Mouse (Mus musculus) limb, embryonic 15.5 days (tissue): ENCODE data around the gene Ppp4c. TPM values are rescaled to one million over a fixed set of nuclear protein-coding genes. Genes with fewer than 3 reads are reported as not detected.
A peak's percentile ranks its signal among the peaks of the same experiment; 100 is the strongest.

Experiments used
- ATAC-seq: fragments of 200-750 bp; cut with Nextera tagmentation; 2 replicates; pipeline ENCODE4 v1.8.0; 2017; ENCODE audit warnings: low read depth, moderate TSS enrichment; ENCODE audit not compliant: insufficient number of reproducible peaks, low FRiP score, low TSS enrichment
- H3K27ac ChIP-seq: fragments of 300-500 bp; sonication (generic); 2 replicates; pipeline ENCODE4 v1.5.1; 2015; ENCODE audit warnings: moderate library complexity, mild to moderate bottlenecking, inconsistent platforms
- H3K27me3 ChIP-seq: fragments of 300-500 bp; sonication (generic); 2 replicates; pipeline ENCODE4 v1.6.1; 2015; ENCODE audit warnings: inconsistent platforms
- H3K36me3 ChIP-seq: fragments of 300-500 bp; sonication (generic); 2 replicates; pipeline ENCODE4 v1.6.1; 2015; ENCODE audit warnings: inconsistent platforms
- H3K4me1 ChIP-seq: fragments of 300-500 bp; sonication (generic); 2 replicates; pipeline ENCODE4 v1.6.1; 2015; ENCODE audit warnings: inconsistent platforms
- H3K4me2 ChIP-seq: fragments of 300-500 bp; sonication (generic); 2 replicates; pipeline ENCODE4 v1.6.1; 2015; ENCODE audit warnings: mild to moderate bottlenecking, inconsistent platforms
- H3K4me3 ChIP-seq: fragments of 300-500 bp; sonication (generic); 2 replicates; pipeline ENCODE4 v1.5.1; 2015; ENCODE audit warnings: mild to moderate bottlenecking, inconsistent platforms
- H3K9ac ChIP-seq: fragments of 300-500 bp; sonication (generic); 2 replicates; pipeline ENCODE4 v1.6.1; 2015; ENCODE audit warnings: inconsistent platforms
- H3K9me3 ChIP-seq: fragments of 300-500 bp; sonication (generic); 2 replicates; pipeline ENCODE4 v1.6.1; 2016; ENCODE audit warnings: inconsistent platforms
- WGBS: fragments of 180-500 bp; shearing (Covaris S2); methylation state at CpG from one replicate; pipeline ENCODE4 v1.1.7; 2015; 5-methylcytosine and 5-hydroxymethylcytosine counted together
- polyA plus RNA-seq: library from polyadenylated mRNA; unstranded; fragments of >200 nt; fragmentation: Nextera tagmentation; extraction: Ambion mirVana; gene quantifications from 2 replicates; pipeline ENCODE4 v1.2.1, GENCODE M21; 2015

Gene Ppp4c
- polyA plus RNA-seq, 1 experiment from 2014 or later, result 227 TPM

DNA sequence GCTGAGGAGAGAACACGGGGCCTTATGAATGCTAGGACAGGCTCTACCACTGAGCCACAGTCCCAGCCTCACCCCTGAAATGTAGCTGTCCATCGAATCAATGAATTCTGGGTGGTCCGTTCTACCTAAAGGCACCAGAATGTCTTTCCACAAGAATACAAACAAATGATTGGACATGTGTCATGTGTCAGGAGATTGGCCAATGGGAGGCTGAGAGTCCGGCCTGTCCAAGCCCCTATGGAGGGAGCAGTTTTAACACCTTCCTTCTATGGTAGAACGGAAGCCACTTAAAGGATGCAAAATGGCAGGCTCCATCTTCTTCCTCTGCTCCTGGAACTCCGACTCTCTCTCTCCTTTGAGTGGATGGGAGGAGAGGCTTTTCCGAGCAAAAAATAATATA lies 25.3 kb upstream of the Ppp4c start:
- H3K4me3 ChIP-seq, result no peak overlapping the region
- H3K9ac ChIP-seq, result no peak overlapping the region
- ATAC-seq, result no peak
- no peaks in the 10 kb centered on the region for H3K4me1 ChIP-seq
- no peaks in the 10 kb centered on the region for H3K36me3 ChIP-seq
- H3K27ac ChIP-seq, result no peak overlapping the region
- H3K27me3 ChIP-seq, result peaks cover 15% of the 10 kb centered on the region
- no peak overlapping the region for H3K4me2 ChIP-seq
- H3K9me3 ChIP-seq, result no peaks in the 10 kb centered on the region
- WGBS, result 85% methylated on average over 7 of the region's 7 CpGs

GRCm38 (mm10) chr7:126816494-126816893 lies 24.2 kb upstream of the Ppp4c start:
- H3K27ac ChIP-seq, result no peak overlapping the region
- H3K4me3 ChIP-seq, result no peak overlapping the region
- no peaks in the 10 kb centered on the region for H3K4me1 ChIP-seq
- no peak overlapping the region for H3K4me2 ChIP-seq
- H3K9ac ChIP-seq, result no peak overlapping the region
- ATAC-seq, result no peak
- peaks cover 7% of the 10 kb centered on the region for H3K27me3 ChIP-seq
- H3K9me3 ChIP-seq, result no peaks in the 10 kb centered on the region
- 71% methylated on average over 8 of the region's 8 CpGs for WGBS
- H3K36me3 ChIP-seq, result no peaks in the 10 kb centered on the region

DNA sequence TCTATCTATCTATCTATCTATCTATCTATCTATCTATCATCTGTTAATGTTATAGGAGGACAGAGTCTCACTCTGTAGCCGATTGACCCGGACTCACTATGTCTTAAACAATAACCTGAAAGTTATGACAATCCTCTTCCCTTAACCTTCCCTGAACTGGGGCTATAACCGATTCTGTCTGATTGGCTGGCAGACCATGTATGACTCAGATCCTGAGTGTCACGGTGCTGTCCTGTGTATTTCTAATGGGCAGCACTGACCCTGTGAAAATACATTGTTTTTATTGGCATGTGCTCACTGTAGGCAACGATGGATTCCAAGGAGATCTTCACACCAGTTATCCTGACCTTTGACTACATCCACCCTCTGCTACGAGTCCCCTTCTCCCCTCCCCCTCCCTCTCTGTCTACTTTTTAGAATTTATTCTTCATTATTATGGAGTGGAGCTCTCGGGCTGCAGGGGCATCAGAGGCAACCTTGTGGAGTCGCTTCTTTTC lies 23.5 kb upstream of the Ppp4c start:
- no peak for ATAC-seq
- H3K27me3 ChIP-seq, result peaks cover 7% of the 10 kb centered on the region
- 69% methylated on average over 8 of the region's 8 CpGs for WGBS
- H3K4me2 ChIP-seq, result no peak overlapping the region
- no peaks in the 10 kb centered on the region for H3K36me3 ChIP-seq
- no peak overlapping the region for H3K4me3 ChIP-seq
- H3K9ac ChIP-seq, result no peak overlapping the region
- no peaks in the 10 kb centered on the region for H3K9me3 ChIP-seq
- H3K27ac ChIP-seq, result no peak overlapping the region
- H3K4me1 ChIP-seq, result no peaks in the 10 kb centered on the region

GRCm38 (mm10) chr7:126809723-126810369 lies 17.6 kb upstream of the Ppp4c start:
- no peak overlapping the region for H3K27ac ChIP-seq
- H3K9ac ChIP-seq, result no peak overlapping the region
- 63% methylated on average over 5 of the region's 5 CpGs for WGBS

DNA sequence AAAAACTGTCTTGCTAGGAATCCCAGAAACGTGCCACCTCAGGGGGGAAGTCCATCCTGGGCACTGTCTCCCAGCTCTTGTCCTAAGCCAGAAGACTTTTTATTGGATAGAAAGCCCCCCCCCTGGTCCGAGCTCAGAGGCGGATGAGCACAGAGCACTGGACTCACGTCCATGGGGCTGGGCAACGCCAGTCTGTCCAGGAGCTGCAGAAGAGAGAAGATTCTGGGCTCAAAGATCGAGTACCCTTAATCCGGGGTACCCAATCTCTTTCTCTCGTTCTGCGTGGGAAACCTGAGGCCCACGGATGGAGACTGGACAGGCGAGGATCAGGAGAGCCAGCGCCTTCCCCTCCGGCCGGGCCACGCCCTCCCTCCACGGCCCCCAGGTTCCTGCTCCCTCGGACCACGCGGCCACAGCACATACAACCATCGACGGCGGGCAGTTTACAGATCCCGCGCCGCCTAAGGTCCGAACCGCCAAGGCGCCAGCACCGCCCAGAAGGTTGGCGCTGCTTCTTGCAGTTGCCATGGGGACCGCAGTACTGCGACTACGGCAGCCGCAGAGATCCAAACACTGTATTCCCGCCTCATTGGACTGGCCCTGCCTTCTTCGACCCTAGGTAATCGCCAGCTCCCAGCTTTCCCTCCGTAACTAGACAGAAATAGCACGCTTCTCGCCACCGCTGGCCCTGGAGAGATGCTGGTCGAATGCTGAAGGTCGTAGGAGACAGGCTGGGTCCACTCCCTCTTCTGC lies 16.6 kb upstream of the Ppp4c start:
- H3K9me3 ChIP-seq, result no peaks in the 10 kb centered on the region
- WGBS, result under 1% methylated on average over 43 of the region's 43 CpGs
- peak overlapping the region; percentile 72 for H3K4me3 ChIP-seq
- H3K9ac ChIP-seq, result peak overlapping the region; percentile 66
- peaks cover 7% of the 10 kb centered on the region for H3K27me3 ChIP-seq
- peak; percentile 90 for ATAC-seq
- peak overlapping the region; percentile 83 for H3K27ac ChIP-seq
- H3K4me2 ChIP-seq, result peak overlapping the region; percentile 81
- H3K4me1 ChIP-seq, result peaks cover 22% of the 10 kb centered on the region
- H3K36me3 ChIP-seq, result peaks cover 18% of the 10 kb centered on the region

More at GRCm38 (mm10) chr7:126809723-126810369, 17.6 kb upstream of the Ppp4c start:
- Histone ChIP-seq H3K27me3 (peaks cover 7% of the 10 kb centered on the region), H3K4me2 (peak overlapping the region; percentile 81; the same call in 1 of the 2 replicates), H3K9me3 (no peaks in the 10 kb centered on the region), H3K36me3 (peaks cover 8% of the 10 kb centered on the region; the same call in 1 of the 2 replicates), H3K4me3 (peak overlapping the region; percentile 72; the same call in 1 of the 2 replicates), H3K4me1 (peaks cover 22% of the 10 kb centered on the region)
- no peak for ATAC-seq

- 68% methylated on average over 4 of the region's 4 CpGs for WGBS
- H3K4me3 ChIP-seq, result peak overlapping the region; percentile 72
- peak overlapping the region; percentile 38; the same call in 1 of the 2 replicates for H3K27ac ChIP-seq
These were observed 15.1 kb upstream of the Ppp4c start for GRCm38 (mm10) chr7:126807405-126807804.

GRCm38 (mm10) chr7:126806956-126807355 lies 14.7 kb upstream of the Ppp4c start:
- Histone ChIP-seq H3K4me3 (no peak overlapping the region), H3K9ac (no peak overlapping the region), H3K4me2 (no peak overlapping the region), H3K27ac (peak overlapping the region; percentile 38; the same call in 1 of the 2 replicates), H3K9me3 (no peaks in the 10 kb centered on the region), H3K4me1 (peaks cover 22% of the 10 kb centered on the region), H3K36me3 (peaks cover 31% of the 10 kb centered on the region), H3K27me3 (no peaks in the 10 kb centered on the region)
- 70% methylated on average over 6 of the region's 6 CpGs for WGBS
- ATAC-seq, result no peak

More at GRCm38 (mm10) chr7:126807405-126807804, 15.1 kb upstream of the Ppp4c start:
- Histone ChIP-seq H3K9me3 (no peaks in the 10 kb centered on the region), H3K4me2 (peak overlapping the region; percentile 81; the same call in 1 of the 2 replicates), H3K9ac (peak overlapping the region; percentile 66; the same call in 1 of the 2 replicates), H3K4me1 (peaks cover 22% of the 10 kb centered on the region), H3K36me3 (peaks cover 29% of the 10 kb centered on the region), H3K27me3 (no peaks in the 10 kb centered on the region)
- no peak for ATAC-seq

DNA sequence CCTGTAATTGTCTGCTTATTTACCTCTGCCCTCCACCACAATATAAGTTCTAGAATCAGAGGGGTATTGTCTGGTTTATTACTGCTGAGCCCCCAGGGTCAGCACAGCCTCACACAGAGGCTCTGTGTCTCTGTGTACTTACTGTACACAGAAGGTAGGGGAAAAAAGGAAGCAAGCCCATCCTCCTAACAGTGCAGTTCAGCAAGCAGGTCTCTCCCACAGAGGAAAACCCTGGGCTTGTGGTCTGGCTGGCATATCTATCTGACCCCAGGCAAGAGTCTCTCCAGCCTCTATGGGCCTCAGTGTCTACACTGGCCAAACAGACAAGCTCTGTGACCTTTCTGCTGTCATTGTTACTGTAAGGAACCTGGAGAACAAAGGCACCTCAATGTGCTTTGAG lies 11.5 kb upstream of the Ppp4c start:
- Histone ChIP-seq H3K4me3 (no peak overlapping the region), H3K27me3 (no peaks in the 10 kb centered on the region), H3K4me2 (no peak overlapping the region), H3K9me3 (no peaks in the 10 kb centered on the region), H3K27ac (no peak overlapping the region), H3K4me1 (peaks cover 35% of the 10 kb centered on the region), H3K9ac (no peak overlapping the region), H3K36me3 (peaks cover 31% of the 10 kb centered on the region)
- ATAC-seq, result no peak

GRCm38 (mm10) chr7:126803181-126803580 lies 10.9 kb upstream of the Ppp4c start:
- Histone ChIP-seq H3K36me3 (peaks cover 31% of the 10 kb centered on the region), H3K4me2 (no peak overlapping the region), H3K4me3 (no peak overlapping the region), H3K27me3 (no peaks in the 10 kb centered on the region), H3K9ac (no peak overlapping the region), H3K27ac (no peak overlapping the region; the same call in 1 of the 2 replicates), H3K9me3 (no peaks in the 10 kb centered on the region), H3K4me1 (peaks cover 31% of the 10 kb centered on the region)
- 84% methylated on average over 6 of the region's 6 CpGs for WGBS
- ATAC-seq, result no peak

GRCm38 (mm10) chr7:126802134-126802889 lies 10.0 kb upstream of the Ppp4c start:
- 83% methylated on average over 11 of the region's 11 CpGs for WGBS
- Histone ChIP-seq H3K9ac (no peak overlapping the region), H3K4me1 (peaks cover 29% of the 10 kb centered on the region), H3K27ac (peak overlapping the region; percentile 18), H3K9me3 (no peaks in the 10 kb centered on the region), H3K36me3 (peaks cover 31% of the 10 kb centered on the region), H3K4me2 (no peak overlapping the region), H3K4me3 (no peak overlapping the region), H3K27me3 (no peaks in the 10 kb centered on the region)
- ATAC-seq, result no peak

GRCm38 (mm10) chr7:126801057-126801422 lies 8.7 kb upstream of the Ppp4c start:
- peaks cover 36% of the 10 kb centered on the region for H3K4me1 ChIP-seq
- H3K4me2 ChIP-seq, result no peak overlapping the region
- WGBS, result 90% methylated on average over 16 of the region's 16 CpGs
- peak overlapping the region; percentile 99; the same call in 1 of the 2 replicates for H3K27ac ChIP-seq
- H3K36me3 ChIP-seq, result peaks cover 40% of the 10 kb centered on the region
- no peaks in the 10 kb centered on the region for H3K27me3 ChIP-seq
- ATAC-seq, result no peak
- H3K9ac ChIP-seq, result no peak overlapping the region
- no peak overlapping the region for H3K4me3 ChIP-seq
- no peaks in the 10 kb centered on the region for H3K9me3 ChIP-seq
